Mouse (Mus musculus) hematopoietic stem cell, adult 5-6 weeks (primary cell): ENCODE data around the gene Psapl1. TPM values are rescaled to one million over a fixed set of nuclear protein-coding genes. Genes with fewer than 3 reads are reported as not detected.
A peak's percentile ranks its signal among the peaks of the same experiment; 100 is the strongest.

Experiments used
- ATAC-seq, 2 experiments: fragments of 125-278 bp in 1 of 2; replicated peaks in 1 of 2; 2 replicates each; pipeline ENCODE4 v1.8.0; 2016 to 2017; ENCODE audit warnings: inconsistent platforms in 2 of 2, mild to moderate bottlenecking in 2 of 2, moderate number of reproducible peaks in 2 of 2, low read depth in 1 of 2, moderate TSS enrichment in 1 of 2; ENCODE audit not compliant: low FRiP score in 2 of 2, poor library complexity in 2 of 2, severe bottlenecking in 2 of 2, insufficient read depth in 1 of 2, low TSS enrichment in 1 of 2
- total RNA-seq: library from RNA; stranded (forward); fragments of 172-1452, 232-1000 nt; gene quantifications from 2 replicates; pipeline ENCODE4 v1.2.3, GENCODE M21; 2017

Gene Psapl1
- total RNA-seq = not detected in 2 replicates

GRCm38 (mm10) chr5:36203916-36204315 is at the start of gene Psapl1:
Gene Psapl1 (plus strand): TSS chr5:36204021.
- no peak for ATAC-seq

- no peak for ATAC-seq
These were observed 48.8 kb upstream of the Psapl1 start for GRCm38 (mm10) chr5:36154879-36155485.

- no peak for ATAC-seq
These were observed 38.2 kb upstream of the Psapl1 start for GRCm38 (mm10) chr5:36165424-36166302.

- no peak for ATAC-seq
These were observed 37.3 kb upstream of the Psapl1 start for GRCm38 (mm10) chr5:36166346-36167013.

- no peak for ATAC-seq
These were observed 34.7 kb upstream of the Psapl1 start for GRCm38 (mm10) chr5:36168963-36169650.

GRCm38 (mm10) chr5:36174569-36175115 is 29.2 kb upstream of the Psapl1 start:
- no peak for ATAC-seq

GRCm38 (mm10) chr5:36176409-36176808 is 27.4 kb upstream of the Psapl1 start:
- ATAC-seq = no peak

- no peak for ATAC-seq
These were observed 26.9 kb upstream of the Psapl1 start for GRCm38 (mm10) chr5:36176873-36177272.

- no peak for ATAC-seq
These were observed 25.6 kb upstream of the Psapl1 start for GRCm38 (mm10) chr5:36178215-36178614.

GRCm38 (mm10) chr5:36178785-36179184 is 25.0 kb upstream of the Psapl1 start:
- ATAC-seq = no peak

- no peak for ATAC-seq
These were observed 24.1 kb upstream of the Psapl1 start for GRCm38 (mm10) chr5:36179708-36180107.

GRCm38 (mm10) chr5:36182326-36182725 is 21.5 kb upstream of the Psapl1 start:
- ATAC-seq = no peak

GRCm38 (mm10) chr5:36186294-36187053 is 17.3 kb upstream of the Psapl1 start:
- ATAC-seq = no peak

GRCm38 (mm10) chr5:36188310-36188709 is 15.5 kb upstream of the Psapl1 start:
- no peak for ATAC-seq

GRCm38 (mm10) chr5:36191285-36191684 is 12.5 kb upstream of the Psapl1 start:
- no peak for ATAC-seq

- 0 out of 4 replicates have a peak, but pooled peaks of 1 of the 2 experiments have one; percentile 39 for ATAC-seq
These were observed 11.9 kb upstream of the Psapl1 start for GRCm38 (mm10) chr5:36191876-36192275.

GRCm38 (mm10) chr5:36192677-36193076 is 11.1 kb upstream of the Psapl1 start:
- no peak for ATAC-seq
